Mouse (Mus musculus) G1E (cell line): Measurements from ENCODE around the gene Kctd14. TPM values are rescaled to one million over a fixed set of nuclear protein-coding genes. Genes with fewer than 3 reads are reported as not detected.

Source experiments
- ATAC-seq: 2 replicates; pipeline ENCODE4 v1.8.0; 2016; ENCODE audit warnings: mild to moderate bottlenecking; ENCODE audit not compliant: insufficient number of reproducible peaks, poor library complexity, low FRiP score, severe bottlenecking; ENCODE audit errors: extremely low read depth
- DNase-seq: peaks from one replicate; pipeline ENCODE4 v3.0.0; 2012; ENCODE audit warnings: low spot score
- H3K27me3 ChIP-seq: 2 replicates; pipeline ENCODE4 v1.6.1; 2012; ENCODE audit warnings: mild to moderate bottlenecking, low read length, inconsistent platforms; ENCODE audit not compliant: insufficient read depth
- H3K36me3 ChIP-seq: replicated peaks from 2 replicates; pipeline ENCODE3; 2012; ENCODE audit warnings: mild to moderate bottlenecking, inconsistent platforms
- H3K4me1 ChIP-seq: 2 replicates; pipeline ENCODE4 v1.6.1; 2012; ENCODE audit warnings: low read depth, low read length, inconsistent platforms, mixed read lengths; ENCODE audit not compliant: insufficient read depth
- H3K4me3 ChIP-seq: 2 replicates; pipeline ENCODE4 v1.5.1; 2012; ENCODE audit warnings: low read depth, mild to moderate bottlenecking, inconsistent platforms, low read length, moderate library complexity, mixed read lengths
- H3K9me3 ChIP-seq: replicated peaks from 2 replicates; pipeline ENCODE4 v1.6.1; 2012; ENCODE audit warnings: inconsistent platforms
- CTCF ChIP-seq: IDR thresholded peaks from 2 replicates; pipeline ENCODE4 v1.5.1; 2012; ENCODE audit warnings: low read depth, low read length, inconsistent platforms, mixed read lengths
- GATA1 ChIP-seq: IDR thresholded peaks from 2 replicates; pipeline ENCODE4 v1.6.1; 2012; ENCODE audit warnings: borderline replicate concordance, low read length, inconsistent platforms, mixed read lengths
- GATA2 ChIP-seq: IDR thresholded peaks from 2 replicates; pipeline ENCODE4 v1.6.1; 2012; ENCODE audit warnings: low read depth, low read length, inconsistent platforms, borderline replicate concordance
- POLR2AphosphoS5 ChIP-seq: IDR thresholded peaks from 2 replicates; pipeline ENCODE4 v1.6.1; 2012; ENCODE audit warnings: low read depth, low read length, inconsistent platforms; ENCODE audit not compliant: insufficient replicate concordance
- TAL1 ChIP-seq: conservative IDR thresholded peaks from 2 replicates; pipeline ENCODE4 v1.6.1; 2012; ENCODE audit warnings: low read depth, low read length, inconsistent platforms, mixed read lengths
- polyA plus RNA-seq: library from polyadenylated mRNA; stranded (reverse); fragments of >175 nt; gene quantifications from 2 replicates; pipeline ENCODE4 v1.2.3, GENCODE M21; 2012
- total RNA-seq, 2 experiments: library from RNA; stranded (forward) in 1 of 2; stranded (reverse) in 1 of 2; fragments of 200-1000 nt in 1 of 2; fragments of >200 nt in 1 of 2; fragmentation: Nextera tagmentation in 1 of 2; gene quantifications; 2 replicates each; pipeline ENCODE4 v1.2.3; 2014 to 2017

The Kctd14 gene
- total and polyA plus RNA-seq, 3 experiments: 0.11 TPM; not detected in 2

- H3K9me3 ChIP-seq: no peaks in the 10 kb centered on the region
- peaks cover 44% of the 10 kb centered on the region for H3K27me3 ChIP-seq
- TF ChIP-seq CTCF (no peak), GATA1 (no peak), GATA2 (no peak), TAL1 (no peak), POLR2AphosphoS5 (no peak)
- no peak overlapping the region for H3K4me3 ChIP-seq
- ATAC-seq (peak; percentile 28; the same call in 1 of the 2 replicates), DNase-seq (no peak)
- H3K4me1 ChIP-seq: no peaks in the 10 kb centered on the region; the same call in 1 of the 2 replicates
- H3K36me3 ChIP-seq: no peaks in the 10 kb centered on the region
Measured at GRCm38 (mm10) chr7:97453141-97453921, 2.2 kb downstream of the Kctd14 start.

DNA sequence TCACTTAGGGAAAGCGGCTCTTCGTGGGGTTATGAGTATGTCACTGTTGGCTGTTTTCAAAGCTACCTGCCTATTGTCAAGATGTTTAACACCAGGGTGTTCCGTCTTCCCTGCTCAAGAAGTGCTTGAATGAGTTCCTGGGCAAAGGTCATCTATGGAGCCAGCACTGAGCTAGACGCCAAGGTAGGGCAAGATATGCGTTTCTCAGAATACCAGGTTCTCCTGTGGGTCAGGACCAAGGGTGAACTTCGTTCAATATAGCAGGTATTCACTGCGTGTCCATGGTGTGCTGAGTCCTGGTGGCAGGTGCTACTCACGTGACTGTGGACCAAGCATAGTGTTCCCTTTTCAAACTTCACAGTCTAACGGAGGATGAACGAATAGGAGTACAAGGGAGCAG, 3.7 kb downstream of the Kctd14 start:
- Histone ChIP-seq H3K4me1 (no peaks in the 10 kb centered on the region; the same call in 1 of the 2 replicates), H3K4me3 (no peak overlapping the region), H3K36me3 (no peaks in the 10 kb centered on the region), H3K27me3 (peaks cover 47% of the 10 kb centered on the region), H3K9me3 (no peaks in the 10 kb centered on the region)
- DNase-seq: no peak
- ATAC-seq: no peak
- no peak for TF ChIP-seq GATA1

- no peak for TF ChIP-seq GATA2
- no peak overlapping the region for H3K4me3 ChIP-seq
- peaks cover 49% of the 10 kb centered on the region for H3K27me3 ChIP-seq
- DNase-seq (no peak), ATAC-seq (no peak)
- no peaks in the 10 kb centered on the region for H3K36me3 ChIP-seq
- no peaks in the 10 kb centered on the region; the same call in 1 of the 2 replicates for H3K4me1 ChIP-seq
- H3K9me3 ChIP-seq: no peaks in the 10 kb centered on the region
Measured at GRCm38 (mm10) chr7:97455577-97455976, 4.5 kb downstream of the Kctd14 start.

GRCm38 (mm10) chr7:97473001-97473400, 21.9 kb downstream of the Kctd14 start:
- DNase-seq (no peak), ATAC-seq (no peak)
- TF ChIP-seq CTCF (no peak), POLR2AphosphoS5 (no peak), GATA1 (no peak), GATA2 (no peak), TAL1 (no peak)
- Histone ChIP-seq H3K9me3 (no peaks in the 10 kb centered on the region), H3K4me1 (no peaks in the 10 kb centered on the region), H3K36me3 (no peaks in the 10 kb centered on the region), H3K4me3 (no peak overlapping the region), H3K27me3 (peaks cover 10% of the 10 kb centered on the region; the same call in 1 of the 2 replicates)

DNA sequence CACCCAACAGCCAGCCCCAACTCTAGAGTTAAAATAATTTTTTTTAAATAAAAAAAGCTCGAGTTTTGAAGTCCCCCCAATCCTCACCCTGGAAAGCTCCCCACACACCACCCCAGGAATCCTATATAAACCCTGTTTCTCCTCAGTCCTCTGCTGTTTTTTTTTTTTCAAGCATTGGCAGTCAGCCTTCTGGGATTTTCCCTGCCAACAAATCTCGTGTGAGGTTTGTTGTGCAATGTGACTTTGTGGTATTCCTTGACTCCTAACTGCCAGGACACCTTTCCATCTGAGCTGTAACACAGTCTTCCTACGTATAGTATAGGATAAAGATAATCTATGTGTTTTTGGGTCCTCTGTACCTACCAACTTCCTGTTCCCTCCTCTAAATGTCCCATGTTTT, 28.2 kb downstream of the Kctd14 start:
- DNase-seq (no peak), ATAC-seq (no peak)
- Histone ChIP-seq H3K9me3 (no peaks in the 10 kb centered on the region), H3K36me3 (peaks cover 13% of the 10 kb centered on the region), H3K4me1 (peaks cover 22% of the 10 kb centered on the region), H3K27me3 (0 out of 2 replicates have a peak, but pooled peaks cover 4% of the 10 kb centered on the region), H3K4me3 (no peak overlapping the region)
- TF ChIP-seq GATA2 (no peak), GATA1 (no peak), POLR2AphosphoS5 (no peak), CTCF (no peak), TAL1 (no peak)

- peaks cover 22% of the 10 kb centered on the region for H3K4me1 ChIP-seq
- H3K27me3 ChIP-seq: no peaks in the 10 kb centered on the region
- peak overlapping the region; percentile 80; the same call in 1 of the 2 replicates for H3K4me3 ChIP-seq
- DNase-seq (no peak), ATAC-seq (no peak)
- H3K36me3 ChIP-seq: peaks cover 21% of the 10 kb centered on the region
- H3K9me3 ChIP-seq: no peaks in the 10 kb centered on the region
- no peak for TF ChIP-seq POLR2AphosphoS5
- TF ChIP-seq TAL1: no peak
- TF ChIP-seq GATA1: no peak
- TF ChIP-seq GATA2: no peak
- no peak for TF ChIP-seq CTCF
Measured at GRCm38 (mm10) chr7:97480290-97480689, 29.2 kb downstream of the Kctd14 start.
